Mouse (Mus musculus): Measurements from ENCODE around the gene Gm20683.
"Not testable (repeated sequence)": the region's sequence is repeated elsewhere in the genome, so short reads cannot be mapped to it uniquely, and the experiment has no call there.

The Gm20683 gene

GRCm38 (mm10) chr17:25874148-25874720 lies 32.7 kb upstream of the Gm20683 start:
- no peak for DNase-seq (ENCODE audit: low spot score in 2 of 2)

- no peak for DNase-seq (ENCODE audit: low spot score in 2 of 2)
Observed at GRCm38 (mm10) chr17:25873405-25874147, 32.0 kb upstream of the Gm20683 start.

GRCm38 (mm10) chr17:25872676-25873075 lies 31.1 kb upstream of the Gm20683 start:
- DNase-seq (ENCODE audit: low spot score in 2 of 2) = no peak

- not testable (repeated sequence) for DNase-seq (ENCODE audit: low spot score in 2 of 2)
Observed at GRCm38 (mm10) chr17:25871566-25871965, 30.0 kb upstream of the Gm20683 start.

- DNase-seq (ENCODE audit: low spot score in 2 of 2) = no peak
Observed at GRCm38 (mm10) chr17:25869954-25870353, 28.4 kb upstream of the Gm20683 start.

GRCm38 (mm10) chr17:25869498-25869897 lies 27.9 kb upstream of the Gm20683 start:
- no peak for DNase-seq (ENCODE audit: low spot score in 2 of 2)

GRCm38 (mm10) chr17:25868601-25869191 lies 27.1 kb upstream of the Gm20683 start, which contains the start of gene Mcrip2:
TSS of gene Mcrip2 (minus strand) at chr17:25868764.
- DNase-seq (ENCODE audit: low spot score in 2 of 2) = peak in 1 of 2 experiments; percentile 32

GRCm38 (mm10) chr17:25867836-25868600 lies 26.5 kb upstream of the Gm20683 start:
- no peak for DNase-seq (ENCODE audit: low spot score in 2 of 2)

- no peak for DNase-seq (ENCODE audit: low spot score in 2 of 2)
Observed at GRCm38 (mm10) chr17:25867509-25867835, 25.9 kb upstream of the Gm20683 start.

- DNase-seq (ENCODE audit: low spot score in 2 of 2) = no peak
Observed at GRCm38 (mm10) chr17:25866172-25866571, 24.6 kb upstream of the Gm20683 start.

GRCm38 (mm10) chr17:25865288-25865687 lies 23.7 kb upstream of the Gm20683 start:
- no peak for DNase-seq (ENCODE audit: low spot score in 2 of 2)

GRCm38 (mm10) chr17:25864311-25864710 lies 22.7 kb upstream of the Gm20683 start:
- DNase-seq (ENCODE audit: low spot score in 2 of 2) = no peak

- no peak for DNase-seq (ENCODE audit: low spot score in 2 of 2)
Observed at GRCm38 (mm10) chr17:25863681-25864080, 22.1 kb upstream of the Gm20683 start.

- DNase-seq (ENCODE audit: low spot score in 2 of 2) = no peak
Observed at GRCm38 (mm10) chr17:25861704-25862612, 20.4 kb upstream of the Gm20683 start.

GRCm38 (mm10) chr17:25860832-25861703 lies 19.5 kb upstream of the Gm20683 start, which contains the start of gene Wdr90:
TSS of gene Wdr90 (minus strand) at chr17:25861501.
- DNase-seq (ENCODE audit: low spot score in 2 of 2) = peak; percentile 83 to 87

GRCm38 (mm10) chr17:25860229-25860628 lies 18.7 kb upstream of the Gm20683 start:
- no peak for DNase-seq (ENCODE audit: low spot score in 2 of 2)

- DNase-seq (ENCODE audit: low spot score in 2 of 2) = peak; percentile 90 to 92
Observed at GRCm38 (mm10) chr17:25844396-25844901, 2.9 kb upstream of the Gm20683 start, which contains the start of gene Rhot2. TSS of gene Rhot2 (minus strand) at chr17:25844851.

- no peak for DNase-seq (ENCODE audit: low spot score in 2 of 2)
Observed at GRCm38 (mm10) chr17:25843636-25844395, 2.3 kb upstream of the Gm20683 start.

GRCm38 (mm10) chr17:25843122-25843521 lies 1.6 kb upstream of the Gm20683 start:
- no peak for DNase-seq (ENCODE audit: low spot score in 2 of 2)

All from natural killer cell, adult 2 months (primary cell).